Mouse (Mus musculus) B cell, adult (primary cell): ENCODE results near the gene Bclaf3. TPM values are rescaled to one million over a fixed set of nuclear protein-coding genes. Genes with fewer than 3 reads are reported as not detected.

ENCODE experiments used
- total RNA-seq: library from RNA; stranded (reverse); gene quantifications from 4 replicates; pipeline ENCODE4 v1.2.4, GENCODE M21; 2023; ENCODE audit not compliant: inconsistent age

The Bclaf3 gene
- 36.9 to 43.3 TPM (median 41.2 TPM) in 4 replicates for total RNA-seq

GRCm38 (mm10) chrX:159526388-159526787 lies at the start of gene Bclaf3:
TSS of gene Bclaf3 (plus strand) at chrX:159526688.

GRCm38 (mm10) chrX:159626907-159627587 lies 100.6 kb downstream of the Bclaf3 start, which contains the start of gene Sh3kbp1:
TSS of gene Sh3kbp1 (plus strand) at chrX:159627272.

Other genes starting within 250 kb of the Bclaf3 start
- gene Eif1ax, start 154.5 kb upstream of the Bclaf3 start, total RNA-seq: 32.6 to 41.9 TPM (median 37.2 TPM) in 4 replicates
- gene Map7d2, start 112.1 kb upstream of the Bclaf3 start, total RNA-seq: not detected in 4 replicates
- 210 to 230 TPM (median 220 TPM) in 4 replicates for gene Sh3kbp1, start 100.6 kb downstream of the Bclaf3 start, total RNA-seq